Mouse (Mus musculus): ENCODE data around the gene Aldh5a1. TPM values are rescaled to one million over a fixed set of nuclear protein-coding genes. Genes with fewer than 3 reads are reported as not detected.
A peak's percentile ranks its signal among the peaks of the same experiment; 100 is the strongest.

Aldh5a1 gene
- polyA plus RNA-seq, 1 experiment from 2014 or later: 7.9 TPM

- no peak overlapping the region for H3K27ac ChIP-seq (ENCODE audit: low read depth, low read length)
- no peaks in the 10 kb centered on the region for H3K36me3 ChIP-seq (ENCODE audit: control insufficient read depth, insufficient read depth, low read length)
- H3K27me3 ChIP-seq (ENCODE audit: control insufficient read depth, insufficient read depth, low read length): no peaks in the 10 kb centered on the region
- H3K4me1 ChIP-seq (ENCODE audit: control insufficient read depth, insufficient read depth, low read length): no peaks in the 10 kb centered on the region
- H3K9ac ChIP-seq (ENCODE audit: low read depth, low read length): no peak overlapping the region
- no peaks in the 10 kb centered on the region for H3K9me3 ChIP-seq (replicated peaks; ENCODE audit: control insufficient read depth, low read length)
- H3K4me2 ChIP-seq: no peak overlapping the region
- no peak for ATAC-seq (replicated peaks; ENCODE audit: insufficient number of reproducible peaks, low FRiP score, low TSS enrichment)
- no peak overlapping the region for H3K4me3 ChIP-seq (ENCODE audit: low read depth, low read length)
- WGBS (ENCODE audit: insufficient replicate concordance): 67% methylated on average over 8 of the region's 8 CpGs
Observed at GRCm38 (mm10) chr13:24943303-24943702, 5.8 kb upstream of the Aldh5a1 start.

- H3K4me1 ChIP-seq (ENCODE audit: control insufficient read depth, insufficient read depth, low read length): no peaks in the 10 kb centered on the region
- WGBS (ENCODE audit: insufficient replicate concordance): 68% methylated on average over 17 of the region's 17 CpGs
- no peak within 1 kb of the TSS for H3K4me2 ChIP-seq
- H3K27me3 ChIP-seq (ENCODE audit: control insufficient read depth, insufficient read depth, low read length): no peaks in the 10 kb centered on the region
- no peaks in the 10 kb centered on the region for H3K9me3 ChIP-seq (replicated peaks; ENCODE audit: control insufficient read depth, low read length)
- ATAC-seq (replicated peaks; ENCODE audit: insufficient number of reproducible peaks, low FRiP score, low TSS enrichment): no peak
- no peak within 1 kb of the TSS for H3K9ac ChIP-seq (ENCODE audit: low read depth, low read length)
- H3K27ac ChIP-seq (ENCODE audit: low read depth, low read length): no peak within 1 kb of the TSS
- no peaks in the 10 kb centered on the region for H3K36me3 ChIP-seq (ENCODE audit: control insufficient read depth, insufficient read depth, low read length)
- no peak within 1 kb of the TSS for H3K4me3 ChIP-seq (ENCODE audit: low read depth, low read length)
Observed at GRCm38 (mm10) chr13:24942512-24943282, 5.2 kb upstream of the Aldh5a1 start, which contains the start of gene Gpld1. Gene Gpld1 (plus strand): TSS chr13:24943152.

- no peak overlapping the region for H3K9ac ChIP-seq (ENCODE audit: low read depth, low read length)
- H3K36me3 ChIP-seq (ENCODE audit: control insufficient read depth, insufficient read depth, low read length): no peaks in the 10 kb centered on the region
- H3K4me1 ChIP-seq (ENCODE audit: control insufficient read depth, insufficient read depth, low read length): no peaks in the 10 kb centered on the region; the same call in 1 of the 2 replicates
- ATAC-seq (replicated peaks; ENCODE audit: insufficient number of reproducible peaks, low FRiP score, low TSS enrichment): no peak
- H3K27me3 ChIP-seq (ENCODE audit: control insufficient read depth, insufficient read depth, low read length): no peaks in the 10 kb centered on the region
- H3K27ac ChIP-seq (ENCODE audit: low read depth, low read length): no peak overlapping the region
- H3K4me2 ChIP-seq: no peak overlapping the region
- 76% methylated on average over 9 of the region's 9 CpGs for whole genome bisulfite sequencing (ENCODE audit: insufficient replicate concordance)
- H3K9me3 ChIP-seq (replicated peaks; ENCODE audit: control insufficient read depth, low read length): no peaks in the 10 kb centered on the region
- H3K4me3 ChIP-seq (ENCODE audit: low read depth, low read length): no peak overlapping the region
Observed at GRCm38 (mm10) chr13:24939472-24939871, 2.0 kb upstream of the Aldh5a1 start.

- H3K27me3 ChIP-seq (ENCODE audit: control insufficient read depth, insufficient read depth, low read length): no peaks in the 10 kb centered on the region
- no peak overlapping the region for H3K4me2 ChIP-seq
- no peak overlapping the region for H3K9ac ChIP-seq (ENCODE audit: low read depth, low read length)
- no peaks in the 10 kb centered on the region for H3K9me3 ChIP-seq (replicated peaks; ENCODE audit: control insufficient read depth, low read length)
- WGBS (ENCODE audit: insufficient replicate concordance): 17% methylated on average over 9 of the region's 9 CpGs
- no peak overlapping the region for H3K27ac ChIP-seq (ENCODE audit: low read depth, low read length)
- no peak overlapping the region for H3K4me3 ChIP-seq (ENCODE audit: low read depth, low read length)
- ATAC-seq (replicated peaks; ENCODE audit: insufficient number of reproducible peaks, low FRiP score, low TSS enrichment): no peak
- no peaks in the 10 kb centered on the region for H3K36me3 ChIP-seq (ENCODE audit: control insufficient read depth, insufficient read depth, low read length)
- H3K4me1 ChIP-seq (ENCODE audit: control insufficient read depth, insufficient read depth, low read length): no peaks in the 10 kb centered on the region; the same call in 1 of the 2 replicates
Observed at GRCm38 (mm10) chr13:24938683-24939082, 1.2 kb upstream of the Aldh5a1 start.

- ATAC-seq (replicated peaks; ENCODE audit: insufficient number of reproducible peaks, low FRiP score, low TSS enrichment): 0 out of 2 replicates have a peak, but pooled peaks have one; percentile 3
- Histone ChIP-seq H3K4me2 (peak overlapping the region; percentile 83), H3K9me3 (replicated peaks; ENCODE audit: control insufficient read depth, low read length) (no peaks in the 10 kb centered on the region), H3K4me1 (ENCODE audit: control insufficient read depth, insufficient read depth, low read length) (no peaks in the 10 kb centered on the region; the same call in 1 of the 2 replicates), H3K9ac (ENCODE audit: low read depth, low read length) (peak overlapping the region; percentile 93), H3K27me3 (ENCODE audit: control insufficient read depth, insufficient read depth, low read length) (no peaks in the 10 kb centered on the region), H3K27ac (ENCODE audit: low read depth, low read length) (no peak overlapping the region), H3K4me3 (ENCODE audit: low read depth, low read length) (peak overlapping the region; percentile 89), H3K36me3 (ENCODE audit: control insufficient read depth, insufficient read depth, low read length) (no peaks in the 10 kb centered on the region)
- 18% methylated on average over 12 of the region's 12 CpGs for WGBS (ENCODE audit: insufficient replicate concordance)
Observed at GRCm38 (mm10) chr13:24937839-24938166, 342 bp upstream of the Aldh5a1 start.

GRCm38 (mm10) chr13:24936772-24937107, 721 bp downstream of the Aldh5a1 start:
- H3K4me3 ChIP-seq (ENCODE audit: low read depth, low read length): peak overlapping the region; percentile 89
- H3K4me2 ChIP-seq: peak overlapping the region; percentile 83
- H3K9me3 ChIP-seq (replicated peaks; ENCODE audit: control insufficient read depth, low read length): no peaks in the 10 kb centered on the region
- ATAC-seq (replicated peaks; ENCODE audit: insufficient number of reproducible peaks, low FRiP score, low TSS enrichment): no peak
- 41% methylated on average over 5 of the region's 5 CpGs for WGBS (ENCODE audit: insufficient replicate concordance)
- H3K36me3 ChIP-seq (ENCODE audit: control insufficient read depth, insufficient read depth, low read length): no peaks in the 10 kb centered on the region
- H3K27ac ChIP-seq (ENCODE audit: low read depth, low read length): no peak overlapping the region
- no peaks in the 10 kb centered on the region; the same call in 1 of the 2 replicates for H3K4me1 ChIP-seq (ENCODE audit: control insufficient read depth, insufficient read depth, low read length)
- H3K27me3 ChIP-seq (ENCODE audit: control insufficient read depth, insufficient read depth, low read length): no peaks in the 10 kb centered on the region
- peak overlapping the region; percentile 93 for H3K9ac ChIP-seq (ENCODE audit: low read depth, low read length)

GRCm38 (mm10) chr13:24933199-24933598, 4.3 kb downstream of the Aldh5a1 start:
- no peaks in the 10 kb centered on the region; the same call in 1 of the 2 replicates for H3K4me1 ChIP-seq (ENCODE audit: control insufficient read depth, insufficient read depth, low read length)
- ATAC-seq (replicated peaks; ENCODE audit: insufficient number of reproducible peaks, low FRiP score, low TSS enrichment): no peak
- no peaks in the 10 kb centered on the region for H3K9me3 ChIP-seq (replicated peaks; ENCODE audit: control insufficient read depth, low read length)
- no peaks in the 10 kb centered on the region for H3K36me3 ChIP-seq (ENCODE audit: control insufficient read depth, insufficient read depth, low read length)
- no peak overlapping the region for H3K4me3 ChIP-seq (ENCODE audit: low read depth, low read length)
- no peak overlapping the region for H3K9ac ChIP-seq (ENCODE audit: low read depth, low read length)
- WGBS (ENCODE audit: insufficient replicate concordance): 72% methylated on average over 7 of the region's 7 CpGs
- H3K27ac ChIP-seq (ENCODE audit: low read depth, low read length): no peak overlapping the region
- no peak overlapping the region for H3K4me2 ChIP-seq
- no peaks in the 10 kb centered on the region for H3K27me3 ChIP-seq (ENCODE audit: control insufficient read depth, insufficient read depth, low read length)

- Histone ChIP-seq H3K4me2 (no peak overlapping the region), H3K27ac (ENCODE audit: low read depth, low read length) (no peak overlapping the region), H3K36me3 (ENCODE audit: control insufficient read depth, insufficient read depth, low read length) (no peaks in the 10 kb centered on the region), H3K27me3 (ENCODE audit: control insufficient read depth, insufficient read depth, low read length) (no peaks in the 10 kb centered on the region), H3K9ac (ENCODE audit: low read depth, low read length) (no peak overlapping the region), H3K9me3 (replicated peaks; ENCODE audit: control insufficient read depth, low read length) (no peaks in the 10 kb centered on the region), H3K4me1 (ENCODE audit: control insufficient read depth, insufficient read depth, low read length) (no peaks in the 10 kb centered on the region), H3K4me3 (ENCODE audit: low read depth, low read length) (no peak overlapping the region)
- ATAC-seq (replicated peaks; ENCODE audit: insufficient number of reproducible peaks, low FRiP score, low TSS enrichment): no peak
Observed at GRCm38 (mm10) chr13:24930591-24930990, 6.9 kb downstream of the Aldh5a1 start.

- WGBS (ENCODE audit: insufficient replicate concordance): 87% methylated on average over 5 of the region's 5 CpGs
- Histone ChIP-seq H3K4me3 (ENCODE audit: low read depth, low read length) (no peak overlapping the region), H3K9me3 (replicated peaks; ENCODE audit: control insufficient read depth, low read length) (no peaks in the 10 kb centered on the region), H3K27ac (ENCODE audit: low read depth, low read length) (no peak overlapping the region), H3K9ac (ENCODE audit: low read depth, low read length) (no peak overlapping the region), H3K4me2 (no peak overlapping the region), H3K4me1 (ENCODE audit: control insufficient read depth, insufficient read depth, low read length) (no peaks in the 10 kb centered on the region), H3K36me3 (ENCODE audit: control insufficient read depth, insufficient read depth, low read length) (0 out of 2 replicates have a peak, but pooled peaks cover 2% of the 10 kb centered on the region), H3K27me3 (ENCODE audit: control insufficient read depth, insufficient read depth, low read length) (no peaks in the 10 kb centered on the region)
- no peak for ATAC-seq (replicated peaks; ENCODE audit: insufficient number of reproducible peaks, low FRiP score, low TSS enrichment)
Observed at GRCm38 (mm10) chr13:24923991-24924390, 13.5 kb downstream of the Aldh5a1 start.

Measured in heart, embryonic 11.5 days (tissue).